Mouse (Mus musculus) erythroblast, embryonic 14.5 days (primary cell): ENCODE results near the gene Aldh3b3.

Experiments used
- GATA1 ChIP-seq: IDR thresholded peaks from 2 replicates; pipeline ENCODE4 v1.6.1; 2012; ENCODE audit warnings: low read length, inconsistent platforms, mixed read lengths
- TAL1 ChIP-seq: IDR thresholded peaks from 3 replicates; pipeline ENCODE4 v1.6.1; 2012; ENCODE audit warnings: low read length, inconsistent platforms, mixed read lengths

DNA sequence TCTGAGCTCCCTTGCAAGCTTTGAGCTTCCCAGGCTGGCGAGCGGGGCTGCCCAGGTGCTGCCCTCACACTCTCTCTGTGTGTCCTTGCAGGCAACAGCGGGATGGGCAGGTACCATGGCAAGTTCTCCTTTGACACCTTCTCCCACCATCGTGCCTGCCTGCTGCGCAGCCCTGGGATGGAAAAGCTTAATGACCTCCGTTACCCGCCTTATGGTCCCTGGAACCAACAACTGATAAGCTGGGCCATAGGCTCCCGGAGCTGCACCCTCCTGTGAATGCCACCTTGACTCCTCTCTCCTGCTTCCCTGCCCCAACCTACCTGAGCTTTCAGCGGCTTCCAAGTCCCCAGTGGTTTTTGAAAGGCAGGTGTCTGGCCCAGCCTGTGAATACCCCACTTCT is 22.5 kb downstream of the Aldh3b3 start:
- TF ChIP-seq TAL1 = no peak
- TF ChIP-seq GATA1 = no peak
